Mouse (Mus musculus): ENCODE results near the gene Olfr657. TPM values are rescaled to one million over a fixed set of nuclear protein-coding genes. Genes with fewer than 3 reads are reported as not detected.

Gene Olfr657
- not detected in 2 replicates for polyA plus RNA-seq (2015; fragmentation: Nextera tagmentation; extraction: Ambion mirVana)

GRCm38 (mm10) chr7:104624494-104624893 lies at the start of gene Olfr657:
Olfr657 (plus strand) TSS chr7:104624794.
- Histone ChIP-seq H3K9me3 (no peaks in the 10 kb centered on the region), H3K9ac (replicated peaks) (no peak within 1 kb of the TSS), H3K36me3 (no peaks in the 10 kb centered on the region), H3K27ac (replicated peaks) (no peak within 1 kb of the TSS), H3K4me3 (no peak within 1 kb of the TSS), H3K4me2 (replicated peaks) (no peak within 1 kb of the TSS), H3K27me3 (no peaks in the 10 kb centered on the region), H3K4me1 (no peaks in the 10 kb centered on the region)
- no peak for ATAC-seq (replicated peaks)

DNA sequence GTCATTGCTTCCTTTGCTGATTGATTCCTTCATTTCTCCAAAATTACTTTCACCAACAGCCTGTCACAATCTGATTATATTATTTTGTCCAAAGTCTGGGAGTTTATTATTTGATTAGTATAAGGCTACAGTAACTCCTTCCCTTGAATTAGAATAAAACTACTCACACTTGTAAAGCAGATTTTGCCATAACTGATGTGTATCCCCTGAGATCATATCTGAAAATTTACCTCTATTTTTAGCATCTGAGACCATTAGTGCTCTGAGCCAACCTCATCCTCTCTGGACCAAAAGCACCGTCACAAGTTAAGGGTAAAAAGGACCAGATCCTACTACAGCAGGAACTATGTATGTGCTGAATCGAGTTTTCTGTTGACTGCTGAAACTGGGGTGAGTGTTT lies 47.6 kb upstream of the Olfr657 start, which contains the start of gene Olfr653:
Gene Olfr653, plus strand, starts transcription at position 301 of the 400 bp plus-strand sequence.
- Histone ChIP-seq H3K4me2 (replicated peaks) (no peak within 1 kb of the TSS), H3K4me1 (no peaks in the 10 kb centered on the region), H3K27me3 (no peaks in the 10 kb centered on the region), H3K4me3 (no peak within 1 kb of the TSS), H3K9me3 (no peaks in the 10 kb centered on the region), H3K9ac (replicated peaks) (no peak within 1 kb of the TSS), H3K27ac (replicated peaks) (no peak within 1 kb of the TSS), H3K36me3 (no peaks in the 10 kb centered on the region)
- WGBS = 78% methylated on average over 2 of the region's 2 CpGs
- ATAC-seq (replicated peaks) = no peak

DNA sequence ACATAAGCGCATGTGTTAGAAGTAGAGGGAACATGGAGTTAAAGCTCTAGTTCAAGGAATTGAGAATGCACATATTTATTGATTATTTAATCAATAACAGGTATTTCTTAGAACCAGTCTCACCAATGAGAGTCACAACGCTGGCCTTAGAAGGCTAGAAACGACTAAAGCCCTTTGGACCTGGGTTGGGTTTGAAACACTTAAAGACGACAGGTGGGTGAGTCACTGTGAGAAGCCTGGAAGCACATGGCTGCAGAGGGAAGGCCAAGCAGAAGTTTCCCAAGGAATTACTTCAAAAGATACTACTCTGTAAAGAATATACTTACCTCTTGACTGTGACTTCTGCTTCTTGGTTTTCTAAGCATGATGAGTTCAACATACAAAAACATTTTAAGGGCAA lies 43.7 kb upstream of the Olfr657 start:
- Histone ChIP-seq H3K4me1 (no peaks in the 10 kb centered on the region), H3K4me2 (replicated peaks) (no peak overlapping the region), H3K27me3 (no peaks in the 10 kb centered on the region), H3K9me3 (no peaks in the 10 kb centered on the region), H3K9ac (replicated peaks) (no peak overlapping the region), H3K4me3 (no peak overlapping the region), H3K27ac (replicated peaks) (no peak overlapping the region), H3K36me3 (no peaks in the 10 kb centered on the region)
- 90% methylated on average over 4 of the region's 4 CpGs for WGBS
- no peak for ATAC-seq (replicated peaks)

GRCm38 (mm10) chr7:104581429-104581828 lies 43.2 kb upstream of the Olfr657 start:
- 89% methylated on average over 4 of the region's 4 CpGs for WGBS

GRCm38 (mm10) chr7:104586725-104587124 lies 37.9 kb upstream of the Olfr657 start, which contains the start of gene Olfr654:
Olfr654 (plus strand) TSS chr7:104587025.
- WGBS = 93% methylated on average over 4 of the region's 4 CpGs
- Histone ChIP-seq H3K36me3 (no peaks in the 10 kb centered on the region), H3K4me3 (no peak within 1 kb of the TSS), H3K27ac (replicated peaks) (no peak within 1 kb of the TSS), H3K9ac (replicated peaks) (no peak within 1 kb of the TSS), H3K4me1 (no peaks in the 10 kb centered on the region), H3K27me3 (no peaks in the 10 kb centered on the region), H3K4me2 (replicated peaks) (no peak within 1 kb of the TSS), H3K9me3 (no peaks in the 10 kb centered on the region)
- no peak for ATAC-seq (replicated peaks)

More at GRCm38 (mm10) chr7:104581429-104581828, 43.2 kb upstream of the Olfr657 start:
- no peak overlapping the region for H3K27ac ChIP-seq (replicated peaks)
- H3K27me3 ChIP-seq = no peaks in the 10 kb centered on the region
- no peak overlapping the region for H3K9ac ChIP-seq (replicated peaks)
- H3K36me3 ChIP-seq = no peaks in the 10 kb centered on the region
- no peak overlapping the region for H3K4me3 ChIP-seq
- H3K4me2 ChIP-seq (replicated peaks) = no peak overlapping the region
- no peaks in the 10 kb centered on the region for H3K9me3 ChIP-seq
- H3K4me1 ChIP-seq = no peaks in the 10 kb centered on the region
- ATAC-seq (replicated peaks) = no peak

DNA sequence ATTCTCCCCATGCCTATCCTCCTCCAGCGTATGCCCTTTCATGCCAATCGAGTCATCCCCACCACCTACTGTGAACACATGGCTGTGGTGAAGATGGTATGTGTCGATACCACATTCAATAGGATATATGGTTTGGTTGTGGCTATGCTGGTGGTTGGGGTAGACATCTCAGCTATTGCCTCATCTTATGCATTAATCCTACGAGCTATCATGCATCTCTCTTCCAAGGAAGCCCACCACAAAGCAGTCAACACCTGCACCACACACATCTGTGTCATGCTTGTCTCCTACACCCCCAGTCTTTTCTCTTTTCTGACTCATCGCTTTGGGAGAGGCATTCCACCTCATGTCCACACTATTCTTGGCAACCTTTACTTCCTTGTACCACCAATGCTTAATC lies 36.3 kb upstream of the Olfr657 start:
- no peaks in the 10 kb centered on the region for H3K27me3 ChIP-seq
- no peak overlapping the region for H3K27ac ChIP-seq (replicated peaks)
- H3K4me2 ChIP-seq (replicated peaks) = no peak overlapping the region
- no peaks in the 10 kb centered on the region for H3K4me1 ChIP-seq
- H3K36me3 ChIP-seq = no peaks in the 10 kb centered on the region
- no peaks in the 10 kb centered on the region for H3K9me3 ChIP-seq
- ATAC-seq (replicated peaks) = no peak
- WGBS = 86% methylated on average over 5 of the region's 5 CpGs
- H3K9ac ChIP-seq (replicated peaks) = no peak overlapping the region
- H3K4me3 ChIP-seq = no peak overlapping the region

GRCm38 (mm10) chr7:104601679-104602078 lies 22.9 kb upstream of the Olfr657 start, which contains the start of gene Olfr655:
Olfr655 (minus strand) TSS chr7:104601779.
- Histone ChIP-seq H3K9ac (replicated peaks) (no peak within 1 kb of the TSS), H3K27me3 (no peaks in the 10 kb centered on the region), H3K27ac (replicated peaks) (no peak within 1 kb of the TSS), H3K4me2 (replicated peaks) (no peak within 1 kb of the TSS), H3K4me1 (no peaks in the 10 kb centered on the region), H3K4me3 (no peak within 1 kb of the TSS), H3K36me3 (no peaks in the 10 kb centered on the region), H3K9me3 (no peaks in the 10 kb centered on the region)
- no peak for ATAC-seq (replicated peaks)
- WGBS = 91% methylated on average over 2 of the region's 2 CpGs

- no peaks in the 10 kb centered on the region for H3K4me1 ChIP-seq
- no peaks in the 10 kb centered on the region for H3K36me3 ChIP-seq
- no peak overlapping the region for H3K4me2 ChIP-seq (replicated peaks)
- no peak overlapping the region for H3K27ac ChIP-seq (replicated peaks)
- WGBS = 7% methylated on average over 3 of the region's 3 CpGs
- no peaks in the 10 kb centered on the region for H3K9me3 ChIP-seq
- no peak for ATAC-seq (replicated peaks)
- no peak overlapping the region for H3K4me3 ChIP-seq
- H3K27me3 ChIP-seq = no peaks in the 10 kb centered on the region
- no peak overlapping the region for H3K9ac ChIP-seq (replicated peaks)
Measured at GRCm38 (mm10) chr7:104603173-104603572, 21.4 kb upstream of the Olfr657 start.

GRCm38 (mm10) chr7:104604727-104605126 lies 19.9 kb upstream of the Olfr657 start:
- Histone ChIP-seq H3K27me3 (no peaks in the 10 kb centered on the region), H3K9ac (replicated peaks) (no peak overlapping the region), H3K4me3 (no peak overlapping the region), H3K9me3 (no peaks in the 10 kb centered on the region), H3K27ac (replicated peaks) (no peak overlapping the region), H3K4me1 (no peaks in the 10 kb centered on the region), H3K4me2 (replicated peaks) (no peak overlapping the region), H3K36me3 (no peaks in the 10 kb centered on the region)
- no peak for ATAC-seq (replicated peaks)

DNA sequence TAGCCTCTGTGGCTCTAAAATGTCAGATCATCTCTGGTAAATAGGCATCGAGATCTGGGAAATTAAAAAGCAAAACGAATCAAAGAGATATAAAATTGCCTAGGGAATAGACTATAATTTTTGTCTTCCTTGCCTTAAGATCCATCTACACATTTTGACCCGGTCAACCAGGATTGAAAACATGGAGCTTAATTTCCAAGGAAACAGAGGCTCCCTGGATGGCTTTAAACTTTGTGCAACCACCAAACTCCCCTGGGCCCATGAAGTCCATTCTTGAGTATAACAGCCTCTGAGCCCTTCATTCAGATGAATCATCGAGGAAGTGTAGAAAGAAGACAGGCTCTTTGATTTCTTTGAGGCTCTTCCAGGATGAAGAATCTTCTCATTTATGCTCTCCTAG lies 10.9 kb upstream of the Olfr657 start, which contains the start of gene Olfr656:
Gene Olfr656, plus strand, starts transcription at position 301 of the 400 bp plus-strand sequence.
- H3K9me3 ChIP-seq = no peaks in the 10 kb centered on the region
- H3K36me3 ChIP-seq = no peaks in the 10 kb centered on the region
- no peak within 1 kb of the TSS for H3K4me3 ChIP-seq
- no peak within 1 kb of the TSS for H3K9ac ChIP-seq (replicated peaks)
- no peak within 1 kb of the TSS for H3K27ac ChIP-seq (replicated peaks)
- 75% methylated on average over 4 of the region's 4 CpGs for WGBS
- no peaks in the 10 kb centered on the region for H3K27me3 ChIP-seq
- H3K4me2 ChIP-seq (replicated peaks) = no peak within 1 kb of the TSS
- no peak for ATAC-seq (replicated peaks)
- no peaks in the 10 kb centered on the region for H3K4me1 ChIP-seq

DNA sequence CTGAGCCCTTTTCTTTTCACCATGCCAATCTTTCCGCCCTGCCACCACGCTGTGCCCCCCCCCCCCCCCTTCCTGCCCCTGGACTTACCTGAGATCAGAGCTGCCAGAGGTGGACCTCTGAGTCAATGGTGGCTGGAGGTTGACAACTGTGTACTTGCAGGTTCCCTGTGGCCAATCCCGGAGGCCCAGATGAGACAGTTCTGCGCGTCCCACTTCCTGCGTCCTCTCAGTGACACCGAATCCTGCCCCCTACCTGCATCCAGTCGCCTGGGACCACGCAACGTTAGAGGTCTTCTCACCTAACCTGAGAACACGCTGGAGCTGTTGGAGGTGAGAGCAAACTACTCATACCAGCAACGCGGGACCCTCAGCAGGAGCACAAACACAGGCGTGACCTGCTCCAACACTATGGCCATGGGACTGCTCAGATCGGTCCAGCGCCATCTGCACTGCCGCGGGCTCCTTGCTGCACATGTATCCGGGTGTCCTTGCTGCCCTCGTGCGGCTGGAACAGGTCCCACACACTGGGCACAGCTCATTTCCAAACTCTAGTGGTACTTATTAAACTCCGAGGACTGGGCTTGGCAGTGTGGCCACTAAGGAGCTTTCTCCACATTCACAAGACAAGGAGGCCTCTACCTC lies 22.4 kb downstream of the Olfr657 start, which contains the start of gene Olfr658:
Gene Olfr658, minus strand, starts transcription at position 465 of the 642 bp plus-strand sequence.
- no peaks in the 10 kb centered on the region for H3K27me3 ChIP-seq
- ATAC-seq (replicated peaks) = peak; percentile 95
- H3K9ac ChIP-seq (replicated peaks) = no peak within 1 kb of the TSS
- H3K4me1 ChIP-seq = no peaks in the 10 kb centered on the region
- H3K27ac ChIP-seq (replicated peaks) = no peak within 1 kb of the TSS
- H3K9me3 ChIP-seq = no peaks in the 10 kb centered on the region
- H3K36me3 ChIP-seq = no peaks in the 10 kb centered on the region
- peak within 1 kb of the TSS; percentile 45 for H3K4me2 ChIP-seq (replicated peaks)
- WGBS = 34% methylated on average over 21 of the region's 22 CpGs
- peak within 1 kb of the TSS; percentile 31 for H3K4me3 ChIP-seq

- Histone ChIP-seq H3K9me3 (no peaks in the 10 kb centered on the region), H3K36me3 (no peaks in the 10 kb centered on the region), H3K27ac (replicated peaks) (no peak within 1 kb of the TSS), H3K27me3 (no peaks in the 10 kb centered on the region), H3K4me2 (replicated peaks) (no peak within 1 kb of the TSS), H3K4me3 (no peak within 1 kb of the TSS), H3K9ac (replicated peaks) (no peak within 1 kb of the TSS), H3K4me1 (no peaks in the 10 kb centered on the region)
- no peak for ATAC-seq (replicated peaks)
- WGBS = 92% methylated on average over 3 of the region's 3 CpGs
Measured at GRCm38 (mm10) chr7:104666453-104666852, 41.9 kb downstream of the Olfr657 start, which contains the start of gene Olfr659. Olfr659 (plus strand) TSS chr7:104666753.

- H3K27me3 ChIP-seq = no peaks in the 10 kb centered on the region
- no peak within 1 kb of the TSS for H3K27ac ChIP-seq (replicated peaks)
- H3K9ac ChIP-seq (replicated peaks) = no peak within 1 kb of the TSS
- H3K9me3 ChIP-seq = no peaks in the 10 kb centered on the region
- WGBS = 99% methylated on average over 2 of the region's 2 CpGs
- no peak for ATAC-seq (replicated peaks)
- H3K36me3 ChIP-seq = no peaks in the 10 kb centered on the region
- H3K4me3 ChIP-seq = no peak within 1 kb of the TSS
- H3K4me1 ChIP-seq = no peaks in the 10 kb centered on the region
- H3K4me2 ChIP-seq (replicated peaks) = no peak within 1 kb of the TSS
Measured at GRCm38 (mm10) chr7:104686201-104686600, 61.6 kb downstream of the Olfr657 start, which contains the start of gene Olfr661. Olfr661 (plus strand) TSS chr7:104686501.
